Mouse (Mus musculus): ENCODE measurements around the gene Gm7029.

GRCm38 (mm10) chr17:33901653-33902052, 28.0 kb downstream of the Gm7029 start:
- TF ChIP-seq ETS1 (IDR thresholded peaks at IDR 0.05; ENCODE audit: low read depth, low read length) (no peak), CTCF (IDR thresholded peaks at IDR 0.05 in 2 of 3, conservative IDR thresholded peaks at IDR 0.05 in 1 of 3; ENCODE audit: control insufficient read depth in 1 of 3, insufficient read depth in 1 of 3, low read depth in 2 of 3, low read length in 3 of 3, poor library complexity in 1 of 3, severe bottlenecking in 1 of 3) (no peak), GATA1 (IDR thresholded peaks at IDR 0.05; ENCODE audit: low read depth, low read length) (no peak), GABPA (IDR thresholded peaks at IDR 0.05; ENCODE audit: low read depth, low read length) (no peak), POLR2AphosphoS5 (IDR thresholded peaks at IDR 0.05; ENCODE audit: borderline replicate concordance, low read depth, low read length) (no peak), POLR2A (IDR thresholded peaks at IDR 0.05; ENCODE audit: control insufficient read depth in 1 of 2, insufficient read depth in 1 of 2, low read depth in 1 of 2, low read length in 2 of 2, poor library complexity in 1 of 2) (no peak), CHD1 (IDR thresholded peaks at IDR 0.05; ENCODE audit: low read depth, low read length) (no peak)
